Mouse (Mus musculus): ENCODE measurements around the gene Nepro.

Nepro gene

DNA sequence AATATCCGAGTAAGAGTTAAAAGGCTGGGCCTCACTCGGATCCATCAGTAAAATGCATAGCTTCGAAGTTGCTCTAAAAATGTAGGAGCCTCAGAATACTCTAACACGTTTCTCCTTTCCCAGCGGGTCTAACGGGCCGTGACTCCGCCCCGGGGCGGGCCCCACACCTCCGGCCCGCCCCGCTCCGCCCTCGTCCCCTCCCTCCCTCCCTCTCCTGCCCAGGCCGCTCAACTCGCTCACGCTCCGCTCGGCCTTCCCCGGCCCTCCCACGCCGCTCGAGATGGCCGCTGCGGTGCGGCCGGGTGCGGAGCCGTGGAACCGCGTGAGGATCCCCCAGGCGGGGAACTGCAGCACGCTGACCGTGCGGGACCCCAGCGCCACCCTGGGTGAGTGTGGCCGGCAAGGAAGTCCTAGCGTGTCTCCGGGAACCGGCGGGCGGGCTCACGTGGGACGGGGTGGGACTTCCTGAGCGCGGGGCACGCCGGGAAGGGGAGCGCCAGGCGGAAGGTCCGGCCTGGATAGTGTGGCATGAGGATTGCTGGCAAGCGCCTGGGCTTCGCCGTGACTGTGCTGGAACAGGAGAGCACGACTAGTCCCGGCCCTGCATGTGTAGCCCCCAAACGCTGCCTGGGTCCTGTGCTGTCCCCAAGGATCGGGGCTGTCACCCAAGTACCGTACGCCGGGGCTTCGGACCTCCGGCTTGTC is at the start of gene Nepro:
TSS of gene Nepro (plus strand) at position 219 of the 705 bp plus-strand sequence.
- in situ Hi-C loops (cut with MboI; ENCODE audit: low sequenced_read_pairs) = loop anchor here (10.0 kb wide), 1 partner anchor 239 kb away; no protein-coding TSS in a partner anchor

DNA sequence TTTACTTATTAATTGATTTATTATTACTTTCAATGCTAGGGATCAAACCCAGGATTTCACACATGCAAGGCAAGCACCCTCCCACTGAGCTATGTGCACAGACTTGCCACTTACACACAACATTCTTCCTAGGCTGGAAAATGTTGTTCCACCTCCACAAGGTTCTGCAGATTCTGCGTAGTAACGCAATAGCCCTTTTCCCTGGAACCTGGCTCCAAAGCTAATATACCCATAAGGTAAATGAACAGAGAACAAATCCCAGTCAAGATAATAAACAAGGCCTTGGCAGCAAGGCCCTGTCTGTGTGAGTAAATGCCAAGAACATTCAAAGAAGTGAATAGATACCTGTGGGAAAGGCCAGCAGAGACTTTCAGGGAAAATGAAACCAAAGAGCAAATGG is 47.7 kb upstream of the Nepro start:
- in situ Hi-C loops (cut with MboI; ENCODE audit: low sequenced_read_pairs) = no loop called here

DNA sequence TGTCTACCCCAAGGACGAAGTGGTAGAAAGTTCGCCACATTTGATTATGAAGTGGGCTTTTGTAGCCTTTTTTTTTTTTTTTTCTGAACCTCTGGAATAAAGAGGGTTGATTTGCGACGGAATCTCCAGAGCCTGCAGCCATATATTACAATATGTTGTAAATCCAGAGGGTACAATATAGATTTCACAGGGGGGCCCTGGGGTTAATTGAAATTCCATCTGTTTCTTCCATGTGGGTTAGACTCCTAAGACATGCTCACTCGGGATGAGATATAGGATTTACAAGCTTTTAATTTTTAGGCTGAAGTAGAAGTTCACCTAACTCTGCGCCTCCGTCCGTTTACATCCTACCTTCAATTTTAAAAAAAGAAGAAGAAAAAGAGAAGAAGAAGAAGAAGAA is 45.0 kb upstream of the Nepro start:
- in situ Hi-C loops (cut with MboI; ENCODE audit: low sequenced_read_pairs) = no loop called here

GRCm38 (mm10) chr16:44679503-44679971 is 44.6 kb upstream of the Nepro start:
- in situ Hi-C loops (cut with MboI; ENCODE audit: low sequenced_read_pairs) = no loop called here

DNA sequence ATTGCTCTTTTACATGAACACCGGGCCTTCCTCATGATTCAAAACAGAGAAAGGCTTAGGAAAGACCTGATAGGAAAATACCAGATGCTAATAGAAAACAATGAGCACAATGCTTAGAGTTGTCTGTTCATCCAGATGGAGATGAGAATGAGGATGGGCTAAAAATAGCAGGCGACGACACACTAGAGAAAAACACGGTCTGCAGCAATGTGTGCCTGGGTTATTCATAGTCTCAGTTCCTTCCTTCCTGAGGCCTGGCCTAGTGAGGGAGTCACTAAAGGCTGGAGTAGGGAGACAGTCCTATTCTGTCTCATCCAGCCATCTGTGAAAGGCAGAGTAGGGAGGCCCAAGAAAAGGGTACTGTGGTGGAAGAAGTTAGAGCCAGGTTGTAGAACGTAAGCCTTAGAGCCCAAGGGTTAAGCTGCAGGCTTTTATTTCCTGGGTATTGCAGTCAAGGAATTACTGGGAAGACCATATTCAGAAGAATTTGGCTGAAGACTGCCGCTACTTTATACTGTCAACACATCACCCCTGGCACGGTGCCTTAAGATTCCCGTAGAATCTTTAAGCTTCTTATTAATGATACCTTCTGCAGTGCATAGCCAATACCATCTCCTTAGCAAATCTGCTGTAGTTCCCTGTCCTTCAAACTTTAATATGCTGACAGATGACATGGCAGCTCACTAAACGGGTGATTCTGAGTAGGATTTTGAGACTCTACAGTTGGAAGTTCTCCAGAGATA is 43.2 kb upstream of the Nepro start:
- in situ Hi-C loops (cut with MboI; ENCODE audit: low sequenced_read_pairs) = no loop called here

DNA sequence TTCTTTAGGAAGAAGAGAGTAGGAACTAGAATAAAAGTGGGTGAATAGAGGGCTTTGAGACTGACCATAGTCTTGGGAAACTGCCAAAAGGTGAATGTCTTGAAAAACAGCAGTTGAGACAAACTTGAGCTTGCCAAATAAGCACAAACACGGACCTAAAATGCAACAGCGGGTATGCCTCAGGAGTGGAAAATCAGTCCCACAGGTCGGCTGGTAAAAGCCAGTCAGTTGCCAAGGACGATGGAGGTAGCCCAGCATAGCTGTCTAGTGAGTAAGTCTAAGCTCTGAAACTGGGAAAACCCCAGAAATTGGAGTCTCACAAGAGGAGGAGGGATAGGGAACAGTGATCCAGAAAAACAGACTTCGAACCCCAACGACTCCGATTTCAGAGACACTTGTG is 39.5 kb upstream of the Nepro start:
- in situ Hi-C loops (cut with MboI; ENCODE audit: low sequenced_read_pairs) = no loop called here

- in situ Hi-C loops (cut with MboI; ENCODE audit: low sequenced_read_pairs) = no loop called here
Observed at GRCm38 (mm10) chr16:44685401-44685800, 38.7 kb upstream of the Nepro start.

DNA sequence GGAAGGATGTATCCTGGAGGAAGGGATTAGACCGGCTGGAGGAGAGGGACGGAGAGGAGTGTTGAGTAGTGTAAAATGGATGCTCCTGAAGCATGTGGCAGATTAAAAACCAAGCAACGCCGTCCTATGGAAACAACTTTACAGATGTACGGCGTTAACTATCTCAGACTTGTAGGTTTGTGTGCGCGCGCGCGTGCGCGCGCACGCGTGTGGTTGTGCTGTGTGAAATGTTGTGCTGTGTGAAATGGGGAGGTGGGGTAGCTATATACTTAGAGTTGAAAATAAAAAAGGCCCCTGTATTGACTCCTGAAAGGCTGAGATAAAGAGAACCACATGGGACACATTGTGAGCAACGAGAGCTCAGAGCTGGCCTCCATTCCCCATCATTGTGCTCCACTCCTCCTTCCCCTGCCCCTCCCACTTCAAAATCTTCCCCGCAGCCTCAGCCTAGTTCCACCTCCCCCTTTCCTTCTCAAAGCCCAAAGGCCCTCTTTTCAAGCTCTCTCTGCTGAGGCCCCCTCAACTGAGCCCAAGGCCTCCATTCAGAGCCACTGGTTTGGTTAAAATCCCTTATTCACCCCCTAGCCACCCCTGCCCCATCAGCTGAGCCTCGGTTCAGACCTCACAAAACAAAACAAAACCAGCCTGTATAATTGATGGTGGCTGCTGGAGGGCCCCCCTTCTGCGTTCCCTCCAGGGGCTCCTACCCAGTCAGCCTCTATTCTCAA is 36.9 kb upstream of the Nepro start:
- in situ Hi-C loops (cut with MboI; ENCODE audit: low sequenced_read_pairs) = no loop called here

DNA sequence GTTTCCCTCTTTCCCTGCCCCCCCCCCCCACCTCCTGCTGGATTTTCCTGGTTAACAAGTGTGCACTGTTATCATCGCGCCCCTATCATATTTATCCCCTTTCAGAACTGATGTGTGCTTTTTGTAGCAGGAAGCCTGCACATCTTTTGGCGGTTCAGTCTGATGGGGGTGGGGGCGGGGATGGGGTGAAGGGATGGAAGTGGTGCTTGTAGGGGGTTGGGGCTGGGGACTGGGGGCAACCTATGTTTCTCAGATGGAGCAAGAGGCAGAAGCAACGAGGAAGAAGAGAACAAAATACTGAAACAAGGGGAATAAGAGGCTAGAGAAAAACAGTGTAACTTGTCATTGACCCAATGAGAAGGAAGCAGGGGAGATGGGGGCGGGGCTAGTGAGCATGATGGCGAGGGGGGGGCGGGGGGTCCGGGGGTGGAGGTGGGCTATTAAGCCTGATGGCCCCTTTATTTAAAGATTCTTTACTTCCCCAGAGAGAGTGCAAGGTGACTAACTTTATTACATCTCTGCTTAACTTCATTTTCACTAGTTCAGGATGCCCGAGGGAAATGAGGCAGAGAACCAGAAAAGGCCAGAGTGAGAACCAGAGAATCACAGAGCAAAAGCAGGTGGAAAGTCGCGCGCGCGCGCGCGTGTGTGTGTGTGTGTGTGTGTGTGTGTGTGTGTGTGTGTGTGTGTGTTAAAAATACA is 36.2 kb upstream of the Nepro start:
- in situ Hi-C loops (cut with MboI; ENCODE audit: low sequenced_read_pairs) = no loop called here

DNA sequence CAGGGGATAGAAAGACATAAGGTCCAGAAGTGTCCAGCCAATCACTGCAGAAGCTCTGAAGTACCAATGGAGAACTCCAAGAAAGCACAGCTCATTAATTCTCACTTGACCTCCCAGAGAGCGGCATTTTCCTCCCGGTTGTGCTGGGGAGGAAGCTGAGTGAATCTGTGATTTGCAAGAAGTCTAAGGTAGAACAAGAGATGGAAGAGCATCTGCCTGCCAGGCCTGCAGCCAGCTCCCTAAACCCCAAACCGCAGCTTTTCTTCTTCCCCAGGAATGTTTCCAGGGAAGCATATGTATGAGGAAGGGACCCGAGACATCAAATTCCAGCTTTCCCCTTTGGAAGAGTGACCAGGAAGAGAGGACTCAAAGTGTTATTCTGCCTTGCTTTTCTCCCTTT is 35.6 kb upstream of the Nepro start:
- in situ Hi-C loops (cut with MboI; ENCODE audit: low sequenced_read_pairs) = no loop called here

GRCm38 (mm10) chr16:44690501-44690900 is 33.6 kb upstream of the Nepro start:
- in situ Hi-C loops (cut with MboI; ENCODE audit: low sequenced_read_pairs) = no loop called here

DNA sequence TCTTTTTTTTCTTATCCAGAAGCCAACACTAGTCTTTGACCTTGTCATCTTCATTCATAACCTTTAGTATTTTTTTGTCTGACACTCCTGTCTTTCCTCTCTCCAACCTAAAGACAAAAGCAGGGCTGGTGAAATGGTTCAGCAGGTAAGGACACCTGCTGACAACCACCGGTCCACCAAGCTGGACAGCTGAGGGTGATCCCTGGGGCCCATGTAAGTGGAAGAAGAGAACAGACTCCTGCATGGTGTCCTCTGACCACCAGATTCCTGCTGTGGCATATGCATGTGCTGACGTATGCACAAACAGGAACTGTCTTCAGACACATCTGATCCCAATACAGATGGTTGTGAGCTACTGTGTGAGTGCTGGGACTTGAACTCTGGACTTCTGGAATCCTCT is 33.0 kb upstream of the Nepro start:
- in situ Hi-C loops (cut with MboI; ENCODE audit: low sequenced_read_pairs) = no loop called here

GRCm38 (mm10) chr16:44691561-44692141 is 32.5 kb upstream of the Nepro start:
- in situ Hi-C loops (cut with MboI; ENCODE audit: low sequenced_read_pairs) = no loop called here

DNA sequence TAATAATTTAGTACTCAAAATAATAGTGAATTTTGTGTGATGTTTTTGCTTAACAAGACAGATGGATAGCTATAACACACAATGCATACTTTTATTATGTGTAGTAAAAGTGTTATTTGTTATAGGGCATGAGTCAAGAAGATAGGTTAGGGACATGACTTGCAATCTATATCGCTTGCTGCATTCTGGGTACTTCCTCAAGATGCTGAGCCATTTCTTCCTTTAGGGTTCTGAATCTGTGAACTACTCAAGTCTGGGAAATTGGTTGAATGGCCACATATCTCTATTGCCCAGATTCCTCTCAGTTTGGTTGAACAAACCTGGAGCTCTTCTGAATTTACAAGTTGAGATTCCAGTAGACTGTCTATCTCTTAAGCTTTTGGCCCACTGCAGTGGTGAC is 31.6 kb upstream of the Nepro start:
- in situ Hi-C loops (cut with MboI; ENCODE audit: low sequenced_read_pairs) = no loop called here

DNA sequence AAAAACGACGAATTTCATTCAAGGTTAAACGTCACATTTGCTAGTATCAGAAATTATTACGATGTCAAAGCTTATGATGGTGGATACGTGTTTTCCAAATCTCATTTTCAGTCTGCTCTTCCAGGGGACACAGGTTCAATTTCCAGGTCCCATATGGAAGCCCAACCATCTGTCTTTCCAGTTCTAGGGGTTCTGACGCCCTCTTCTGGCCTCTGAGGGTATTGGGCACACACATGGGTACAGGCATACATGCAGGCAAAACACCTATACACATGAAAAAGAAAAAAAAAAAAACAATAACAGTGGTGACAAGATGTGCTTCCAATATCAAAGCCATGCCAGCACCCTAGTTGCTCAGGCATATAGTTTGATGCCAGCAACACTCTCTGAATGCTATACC is 30.4 kb upstream of the Nepro start:
- in situ Hi-C loops (cut with MboI; ENCODE audit: low sequenced_read_pairs) = no loop called here

GRCm38 (mm10) chr16:44695214-44695858 is 28.8 kb upstream of the Nepro start:
- in situ Hi-C loops (cut with MboI; ENCODE audit: low sequenced_read_pairs) = no loop called here

DNA sequence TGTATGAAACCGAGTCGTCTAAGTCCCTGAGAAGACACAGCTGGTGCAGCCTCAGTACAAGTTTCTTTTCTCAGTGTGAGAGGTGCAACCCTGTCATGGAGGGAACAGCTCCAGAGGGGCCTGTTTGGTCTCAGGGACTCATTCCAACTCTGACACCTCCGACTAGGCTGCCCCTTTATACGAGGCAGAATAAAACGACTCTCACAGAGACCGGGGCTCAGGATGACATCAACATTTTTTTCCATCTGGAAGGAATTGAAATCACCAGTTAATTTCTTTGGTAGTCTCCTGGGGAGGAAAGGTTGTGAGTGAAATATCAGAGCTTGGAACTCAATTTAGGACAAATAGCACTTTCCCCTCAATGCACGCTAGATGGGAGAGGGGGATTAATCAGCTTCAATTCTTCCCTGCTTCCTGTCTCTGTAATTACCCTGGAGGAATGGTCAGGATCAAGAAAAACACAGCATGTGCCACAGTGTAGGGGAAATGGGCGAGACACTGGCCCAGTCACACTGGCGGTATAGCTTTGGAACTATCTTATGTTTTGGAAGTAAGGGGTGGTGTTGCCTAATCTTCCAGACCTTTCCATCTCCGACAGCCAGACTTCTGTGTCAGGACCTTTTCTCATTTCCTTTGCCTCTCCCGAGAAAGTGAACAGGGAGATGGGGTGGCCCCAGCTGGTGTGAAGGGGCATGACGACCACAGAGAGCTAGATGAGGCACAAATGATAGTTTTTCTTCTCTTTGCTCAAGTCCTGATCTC is 28.1 kb upstream of the Nepro start:
- in situ Hi-C loops (cut with MboI; ENCODE audit: low sequenced_read_pairs) = no loop called here

- in situ Hi-C loops (cut with MboI; ENCODE audit: low sequenced_read_pairs) = no loop called here
Observed at GRCm38 (mm10) chr16:44697473-44698205, 26.5 kb upstream of the Nepro start.

DNA sequence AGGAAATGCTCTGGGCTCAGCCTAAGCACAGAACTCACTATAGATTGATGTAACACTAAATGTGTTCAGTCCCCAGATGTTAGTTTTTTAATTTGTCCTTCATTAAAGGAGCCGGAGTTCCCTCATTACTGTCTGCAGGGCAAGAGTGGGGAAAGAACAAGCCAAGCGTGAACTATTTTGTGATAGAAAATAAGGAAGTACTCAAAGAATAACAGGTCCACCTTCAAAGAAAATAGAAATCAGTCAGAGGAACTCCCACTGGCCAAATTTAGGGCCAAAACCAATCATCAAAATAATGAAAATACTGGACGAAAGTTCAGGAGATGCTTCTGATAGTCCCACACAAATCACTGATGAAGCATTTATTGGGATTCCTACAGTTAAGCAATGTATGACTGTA is 22.9 kb upstream of the Nepro start:
- in situ Hi-C loops (cut with MboI; ENCODE audit: low sequenced_read_pairs) = no loop called here

Measured in CH12F3 (cell line).